Mouse (Mus musculus): ENCODE data around the gene Gm21972. TPM values are rescaled to one million over a fixed set of nuclear protein-coding genes. Genes with fewer than 3 reads are reported as not detected.
A peak's percentile ranks its signal among the peaks of the same experiment; 100 is the strongest.

Gm21972 gene
- polyA plus RNA-seq, 1 experiment from 2014 or later: 0.22 TPM

DNA sequence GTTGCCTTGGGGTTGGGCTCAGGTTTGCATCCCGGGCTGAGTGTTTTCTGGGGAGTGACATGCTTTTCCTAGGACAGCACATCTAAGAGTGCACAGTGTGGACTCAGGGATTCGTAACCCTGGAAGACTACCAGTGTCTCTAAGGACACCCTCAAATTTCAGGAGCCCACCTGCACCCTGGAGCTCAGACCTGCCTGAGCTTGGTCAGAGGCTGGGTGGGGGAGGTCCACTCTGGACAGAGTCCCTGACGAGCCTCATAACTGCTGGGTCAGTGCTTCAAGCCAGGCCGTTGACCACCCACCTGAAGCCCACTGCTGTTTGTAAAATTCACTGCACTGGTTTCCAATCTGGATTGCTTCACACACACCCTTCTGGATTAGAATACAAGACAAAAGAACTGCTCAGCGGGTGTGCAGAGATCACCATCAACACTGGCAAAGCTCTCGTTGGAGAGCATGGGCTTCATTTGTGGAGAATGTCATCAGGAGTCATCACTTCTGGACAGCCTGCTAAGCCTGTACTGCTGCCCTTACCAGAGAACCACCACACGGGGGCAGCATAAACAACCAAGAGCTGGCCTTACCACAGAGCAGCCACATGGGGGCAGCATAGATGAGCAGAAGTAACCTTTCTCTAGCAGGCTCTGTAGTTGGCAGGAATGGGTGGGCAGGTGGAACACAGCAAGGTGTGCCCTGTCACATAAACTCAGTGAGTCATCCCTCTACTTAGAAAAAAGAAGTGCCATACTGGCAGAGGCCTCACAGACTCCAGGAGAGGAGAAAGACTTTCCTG lies 45.2 kb downstream of the Gm21972 start:
- Histone ChIP-seq H3K9me3 (replicated peaks) (no peaks in the 10 kb centered on the region), H3K4me3 (no peak overlapping the region), H3K27ac (replicated peaks) (no peak overlapping the region), H3K36me3 (peaks cover 62% of the 10 kb centered on the region), H3K4me1 (no peaks in the 10 kb centered on the region), H3K27me3 (ENCODE audit: low read depth, poor library complexity, severe bottlenecking) (no peaks in the 10 kb centered on the region)
- DNase-seq (ENCODE audit: low spot score): peak; percentile 79
- WGBS: 51% methylated on average over 7 of the region's 7 CpGs

DNA sequence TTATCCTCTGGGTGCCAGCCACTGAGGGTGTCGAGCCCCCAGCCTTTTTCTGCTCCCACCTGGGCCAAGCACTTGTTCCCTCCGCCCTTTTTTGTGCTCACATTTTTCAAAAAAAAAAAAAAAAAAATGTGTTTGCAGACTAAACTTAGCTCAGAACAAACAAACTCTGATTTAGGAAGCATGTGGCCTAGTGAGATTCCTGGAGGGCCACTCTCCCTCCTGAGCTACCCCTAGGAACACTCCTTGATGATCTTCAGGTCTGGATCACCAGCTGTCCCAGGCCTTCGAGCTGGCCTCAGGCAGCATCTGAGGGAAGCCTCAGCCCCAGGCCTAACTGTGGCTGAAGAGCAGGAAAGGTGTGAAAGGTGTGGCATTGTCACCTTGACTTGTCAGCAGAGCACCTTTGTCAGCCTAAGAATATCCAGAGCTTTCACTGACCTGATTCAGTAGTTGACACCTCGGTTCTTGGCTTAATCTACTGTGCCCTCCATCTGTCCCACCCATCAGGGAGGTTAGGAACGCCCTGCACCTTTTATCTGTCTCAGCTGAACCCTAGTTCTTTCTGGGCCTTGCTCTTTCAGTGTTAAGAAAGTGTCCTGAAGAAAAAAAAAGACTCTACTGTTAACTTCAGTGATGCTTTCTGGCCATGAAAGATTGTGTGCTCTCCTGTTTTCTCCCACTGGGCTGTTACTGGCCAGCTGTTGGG lies 48.7 kb downstream of the Gm21972 start:
- Histone ChIP-seq H3K9me3 (replicated peaks) (no peaks in the 10 kb centered on the region), H3K27ac (replicated peaks) (no peak overlapping the region), H3K36me3 (peaks cover 33% of the 10 kb centered on the region), H3K4me1 (no peaks in the 10 kb centered on the region), H3K4me3 (no peak overlapping the region), H3K27me3 (ENCODE audit: low read depth, poor library complexity, severe bottlenecking) (no peaks in the 10 kb centered on the region)
- no peak for DNase-seq (ENCODE audit: low spot score)
- 84% methylated on average over 5 of the region's 5 CpGs for WGBS

DNA sequence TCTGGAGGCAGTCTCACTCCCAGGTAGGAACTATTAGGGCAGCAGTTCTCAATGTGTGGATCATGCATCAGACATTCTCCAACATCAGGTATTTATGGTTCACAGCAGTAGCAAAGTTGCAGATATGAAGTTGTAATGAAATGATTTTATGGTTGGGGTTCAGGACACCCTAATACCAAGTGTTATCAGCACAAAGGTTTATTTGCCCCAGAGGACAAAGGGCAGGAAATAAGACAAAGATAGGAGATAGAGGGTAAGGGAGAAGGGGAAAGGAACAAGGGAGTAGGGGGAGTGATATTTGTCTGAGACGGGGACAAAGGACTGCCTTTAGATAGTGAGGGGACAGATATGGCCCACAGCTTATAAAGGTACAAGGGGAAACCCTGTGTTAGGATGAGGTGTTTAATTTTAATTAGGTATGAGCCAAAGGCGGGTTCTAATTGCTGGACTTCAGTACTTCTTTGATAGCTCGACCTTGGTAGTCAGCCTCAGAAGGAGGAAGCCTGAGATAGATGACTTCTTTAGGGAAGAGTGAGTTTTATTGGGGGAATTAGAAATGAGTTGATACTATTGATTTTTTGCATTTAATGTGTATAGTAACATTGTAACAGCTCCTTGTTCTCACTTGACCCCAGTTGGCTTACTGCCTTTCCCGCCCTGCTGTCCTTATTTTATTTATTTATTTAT lies 50.3 kb downstream of the Gm21972 start:
- H3K27me3 ChIP-seq (ENCODE audit: low read depth, poor library complexity, severe bottlenecking): no peaks in the 10 kb centered on the region
- H3K9me3 ChIP-seq (replicated peaks): no peaks in the 10 kb centered on the region
- peaks cover 24% of the 10 kb centered on the region for H3K36me3 ChIP-seq
- DNase-seq (ENCODE audit: low spot score): no peak
- no peak overlapping the region for H3K4me3 ChIP-seq
- H3K4me1 ChIP-seq: no peaks in the 10 kb centered on the region
- H3K27ac ChIP-seq (replicated peaks): no peak overlapping the region
- WGBS: 84% methylated on average over 4 of the region's 4 CpGs

DNA sequence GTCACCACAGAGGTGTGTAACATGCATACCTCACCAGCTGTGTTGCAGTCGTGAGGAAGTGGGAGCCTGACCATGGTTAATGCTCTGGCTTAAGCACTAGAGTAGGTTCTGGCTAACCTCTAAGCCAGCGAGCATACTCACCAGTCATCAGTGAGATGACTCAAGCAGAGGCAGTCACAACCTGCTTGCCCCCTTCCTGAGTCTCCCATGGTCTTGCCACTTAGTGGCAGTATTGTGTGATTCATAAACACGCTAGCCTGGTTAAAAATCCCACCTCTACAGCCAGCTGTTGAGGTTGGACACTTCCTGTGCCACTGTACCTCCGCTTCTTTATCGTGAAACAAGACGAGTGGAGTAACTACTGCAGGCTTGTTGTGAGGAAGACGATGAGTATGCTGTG lies 53.3 kb downstream of the Gm21972 start:
- WGBS: 87% methylated on average over 7 of the region's 7 CpGs
- no peaks in the 10 kb centered on the region for H3K4me1 ChIP-seq
- H3K9me3 ChIP-seq (replicated peaks): no peaks in the 10 kb centered on the region
- H3K27me3 ChIP-seq (ENCODE audit: low read depth, poor library complexity, severe bottlenecking): no peaks in the 10 kb centered on the region
- H3K4me3 ChIP-seq: no peak overlapping the region
- H3K27ac ChIP-seq (replicated peaks): no peak overlapping the region
- DNase-seq (ENCODE audit: low spot score): no peak
- H3K36me3 ChIP-seq: peaks cover 40% of the 10 kb centered on the region

DNA sequence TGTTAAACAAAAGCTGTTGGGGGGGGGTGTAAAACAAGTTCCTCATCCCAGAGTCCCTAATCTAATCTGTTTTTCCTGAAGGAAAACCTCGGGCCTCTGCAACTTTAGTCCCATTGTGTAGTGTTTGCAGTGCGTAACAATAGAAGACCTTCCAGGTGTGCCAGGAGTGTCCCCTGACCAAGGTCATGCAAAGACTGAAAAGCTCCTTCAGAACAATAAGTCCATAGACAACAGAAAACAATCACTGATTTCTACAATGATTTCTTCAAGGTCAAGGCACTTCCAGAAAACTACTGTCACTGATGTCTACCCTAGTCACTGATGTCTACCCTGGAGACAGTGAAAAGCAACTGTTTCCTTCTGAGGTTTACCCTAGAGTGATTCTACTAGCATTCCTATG lies 54.4 kb downstream of the Gm21972 start:
- no peak overlapping the region for H3K4me3 ChIP-seq
- DNase-seq (ENCODE audit: low spot score): no peak
- no peaks in the 10 kb centered on the region for H3K9me3 ChIP-seq (replicated peaks)
- H3K27ac ChIP-seq (replicated peaks): no peak overlapping the region
- no peaks in the 10 kb centered on the region for H3K4me1 ChIP-seq
- H3K27me3 ChIP-seq (ENCODE audit: low read depth, poor library complexity, severe bottlenecking): no peaks in the 10 kb centered on the region
- H3K36me3 ChIP-seq: peaks cover 40% of the 10 kb centered on the region
- 75% methylated on average over 2 of the region's 2 CpGs for WGBS

DNA sequence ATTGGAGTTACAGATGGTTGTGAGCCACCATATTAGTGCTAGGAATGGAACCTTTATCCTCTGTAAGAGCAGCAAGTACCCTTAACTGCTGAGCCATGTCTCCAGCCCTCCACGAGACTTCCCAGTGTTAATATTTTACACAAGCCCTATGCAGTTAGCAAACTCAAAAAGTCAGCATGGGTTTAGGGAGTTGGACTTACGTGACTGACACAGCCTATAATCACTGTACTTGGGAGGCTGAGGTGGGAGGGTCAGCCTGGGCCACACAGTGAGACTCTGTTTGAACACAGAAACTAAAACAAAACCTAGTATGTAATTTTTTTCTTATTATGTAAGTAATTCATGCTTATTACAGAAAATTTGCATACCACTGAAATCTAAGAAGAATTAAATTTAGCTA lies 54.8 kb downstream of the Gm21972 start:
- H3K4me3 ChIP-seq: no peak overlapping the region
- H3K27me3 ChIP-seq (ENCODE audit: low read depth, poor library complexity, severe bottlenecking): no peaks in the 10 kb centered on the region
- no peaks in the 10 kb centered on the region for H3K4me1 ChIP-seq
- H3K27ac ChIP-seq (replicated peaks): no peak overlapping the region
- no peaks in the 10 kb centered on the region for H3K9me3 ChIP-seq (replicated peaks)
- DNase-seq (ENCODE audit: low spot score): no peak
- WGBS: 87% methylated on average over 2 of the region's 2 CpGs
- H3K36me3 ChIP-seq: peaks cover 38% of the 10 kb centered on the region

DNA sequence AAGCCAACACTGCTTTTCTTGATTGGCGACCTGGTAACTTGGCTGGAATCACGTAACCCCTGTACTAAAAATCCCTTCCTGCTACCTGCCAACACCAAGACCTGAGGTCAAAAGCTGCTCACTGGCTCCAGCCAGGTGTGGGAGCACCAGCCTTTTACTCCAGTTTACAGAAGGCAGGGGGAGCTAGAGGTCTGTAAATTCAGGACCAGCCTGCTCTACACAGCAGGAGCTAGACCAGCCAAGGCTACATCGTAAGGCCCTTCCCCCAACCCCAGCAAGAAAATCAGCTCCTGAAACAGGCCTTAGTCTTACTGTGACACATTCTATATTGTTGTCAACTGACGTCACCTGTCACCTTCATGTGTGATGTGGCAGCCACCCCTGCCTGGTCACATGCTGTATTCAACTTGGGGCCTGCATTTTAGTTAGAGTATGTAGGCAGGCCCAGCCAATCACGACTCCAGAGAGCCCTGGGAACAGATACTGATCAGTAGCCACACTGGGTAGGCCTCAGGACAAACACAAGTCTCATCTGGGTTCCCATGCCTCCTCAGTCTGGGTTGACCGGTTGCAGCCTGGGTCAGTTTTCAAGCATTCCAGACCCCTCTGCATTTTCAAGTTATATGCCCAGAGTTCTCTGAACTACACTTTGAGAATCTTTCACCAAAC lies 55.7 kb downstream of the Gm21972 start:
- 83% methylated on average over 6 of the region's 6 CpGs for WGBS
- H3K27me3 ChIP-seq (ENCODE audit: low read depth, poor library complexity, severe bottlenecking): no peaks in the 10 kb centered on the region
- no peak overlapping the region for H3K4me3 ChIP-seq
- H3K27ac ChIP-seq (replicated peaks): no peak overlapping the region
- H3K36me3 ChIP-seq: peaks cover 45% of the 10 kb centered on the region
- DNase-seq (ENCODE audit: low spot score): no peak
- no peaks in the 10 kb centered on the region for H3K4me1 ChIP-seq
- H3K9me3 ChIP-seq (replicated peaks): no peaks in the 10 kb centered on the region

DNA sequence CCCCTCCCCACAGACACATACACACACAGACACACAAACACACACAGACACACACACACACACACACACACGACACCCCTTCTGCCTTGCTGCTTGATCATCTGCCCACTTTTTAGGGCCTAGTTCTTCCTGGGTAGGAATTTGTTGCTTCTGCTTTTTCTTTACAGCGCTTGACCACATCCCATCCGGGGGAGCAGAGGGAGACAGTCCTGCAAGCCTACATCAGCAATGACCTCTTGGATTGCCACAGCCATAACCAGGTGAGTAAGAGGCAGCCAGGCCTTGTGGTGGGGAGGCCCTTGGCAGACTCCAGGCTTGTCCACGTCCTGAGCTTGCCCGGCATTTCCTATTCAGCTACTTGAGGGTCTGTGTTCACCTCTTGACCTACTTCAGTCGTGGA lies 57.4 kb downstream of the Gm21972 start:
- 91% methylated on average over 6 of the region's 6 CpGs for WGBS
- no peak overlapping the region for H3K4me3 ChIP-seq
- DNase-seq (ENCODE audit: low spot score): no peak
- no peaks in the 10 kb centered on the region for H3K9me3 ChIP-seq (replicated peaks)
- peaks cover 58% of the 10 kb centered on the region for H3K36me3 ChIP-seq
- no peaks in the 10 kb centered on the region for H3K27me3 ChIP-seq (ENCODE audit: low read depth, poor library complexity, severe bottlenecking)
- H3K27ac ChIP-seq (replicated peaks): no peak overlapping the region
- no peaks in the 10 kb centered on the region for H3K4me1 ChIP-seq

DNA sequence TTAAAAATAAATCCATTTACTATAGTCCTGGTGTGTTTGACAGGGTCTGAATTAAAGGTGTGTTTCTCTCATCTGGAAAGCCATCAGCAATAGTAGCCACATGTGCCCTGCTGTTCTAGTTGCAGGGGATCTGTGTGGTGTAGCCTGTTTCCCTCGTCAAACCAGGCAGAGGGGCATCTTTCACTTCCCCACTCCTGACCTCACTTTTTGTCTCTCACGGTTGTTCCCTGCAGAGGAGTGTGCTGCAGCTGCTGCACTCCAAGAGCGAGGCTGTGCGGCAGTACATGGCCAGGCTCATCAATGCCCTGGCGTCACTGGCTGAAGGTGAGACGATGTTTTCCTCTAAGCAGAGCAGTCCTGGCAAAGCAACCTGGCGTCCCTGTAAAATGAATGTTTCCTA lies 60.6 kb downstream of the Gm21972 start:
- Histone ChIP-seq H3K4me1 (peaks cover 9% of the 10 kb centered on the region), H3K27me3 (ENCODE audit: low read depth, poor library complexity, severe bottlenecking) (no peaks in the 10 kb centered on the region), H3K36me3 (peaks cover 80% of the 10 kb centered on the region), H3K4me3 (no peak overlapping the region), H3K9me3 (replicated peaks) (no peaks in the 10 kb centered on the region), H3K27ac (replicated peaks) (no peak overlapping the region)
- no peak for DNase-seq (ENCODE audit: low spot score)
- WGBS: 86% methylated on average over 7 of the region's 7 CpGs

DNA sequence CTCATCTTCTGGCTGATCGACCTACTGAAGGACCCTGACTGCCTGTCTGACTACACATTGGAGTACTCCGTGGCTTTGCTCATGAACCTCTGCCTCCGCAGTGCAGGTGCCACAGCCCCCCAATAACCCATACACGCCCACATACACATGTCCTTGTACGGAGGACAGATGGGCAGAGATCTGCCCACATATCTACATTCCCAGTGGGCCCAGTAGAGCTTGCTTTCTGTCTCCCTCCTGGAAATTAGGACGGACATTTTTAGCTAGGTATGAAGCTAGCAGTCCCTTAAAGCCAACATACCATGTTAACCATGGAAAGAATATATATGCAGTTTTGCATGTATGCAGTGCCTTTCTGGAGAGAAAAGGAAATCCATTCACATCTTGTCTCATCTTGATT lies 64.8 kb downstream of the Gm21972 start:
- H3K4me3 ChIP-seq: no peak overlapping the region
- H3K27ac ChIP-seq (replicated peaks): no peak overlapping the region
- no peak for DNase-seq (ENCODE audit: low spot score)
- H3K9me3 ChIP-seq (replicated peaks): no peaks in the 10 kb centered on the region
- peaks cover 9% of the 10 kb centered on the region for H3K4me1 ChIP-seq
- WGBS: 83% methylated on average over 6 of the region's 6 CpGs
- no peaks in the 10 kb centered on the region for H3K27me3 ChIP-seq (ENCODE audit: low read depth, poor library complexity, severe bottlenecking)
- H3K36me3 ChIP-seq: peaks cover 92% of the 10 kb centered on the region

DNA sequence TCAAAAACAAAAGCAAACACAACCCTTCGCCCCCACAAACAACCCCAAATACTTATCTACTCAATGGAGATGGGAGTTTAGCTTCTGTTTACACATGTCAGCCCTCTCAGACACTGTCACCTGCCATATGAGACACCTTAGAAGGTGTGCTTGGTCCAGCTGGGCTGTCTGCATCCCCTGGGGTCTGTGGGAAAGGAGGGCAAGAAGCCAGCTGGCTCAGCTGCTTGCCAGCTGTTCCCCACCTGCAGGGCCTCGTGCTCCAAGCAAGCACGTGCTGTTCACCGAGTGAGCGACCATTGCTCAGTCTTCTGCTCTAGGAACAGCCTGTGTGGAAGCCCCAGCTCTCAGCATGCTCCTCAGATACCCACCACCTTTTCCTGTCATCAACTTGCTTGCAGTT lies 65.6 kb downstream of the Gm21972 start:
- Histone ChIP-seq H3K4me1 (peaks cover 9% of the 10 kb centered on the region), H3K9me3 (replicated peaks) (no peaks in the 10 kb centered on the region), H3K27ac (replicated peaks) (no peak overlapping the region), H3K36me3 (peaks cover 94% of the 10 kb centered on the region), H3K27me3 (ENCODE audit: low read depth, poor library complexity, severe bottlenecking) (no peaks in the 10 kb centered on the region), H3K4me3 (no peak overlapping the region)
- no peak for DNase-seq (ENCODE audit: low spot score)
- WGBS: 85% methylated on average over 5 of the region's 5 CpGs

DNA sequence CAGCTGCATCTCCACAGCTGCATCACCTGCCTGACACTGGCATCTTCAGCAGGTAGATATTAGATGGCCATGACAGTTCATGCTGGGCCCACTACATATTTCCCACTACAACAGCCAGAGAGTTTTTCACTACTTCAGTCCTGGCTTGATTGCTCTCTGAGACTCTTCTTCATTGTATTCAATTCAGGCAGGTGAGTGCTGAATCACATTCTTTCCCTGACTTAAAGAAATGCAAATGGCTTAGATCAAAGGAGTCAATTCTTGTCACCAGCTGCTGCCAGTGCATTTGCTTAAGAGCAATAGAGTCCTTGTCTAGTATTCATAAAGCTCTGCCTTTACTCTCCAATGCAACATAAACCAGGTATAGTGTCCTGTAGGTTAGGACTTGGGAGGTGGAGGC lies 67.9 kb downstream of the Gm21972 start:
- H3K36me3 ChIP-seq: peaks cover 91% of the 10 kb centered on the region
- no peak for DNase-seq (ENCODE audit: low spot score)

More for the DNA sequence above, 67.9 kb downstream of the Gm21972 start:
- Histone ChIP-seq H3K27ac (replicated peaks) (no peak overlapping the region), H3K27me3 (ENCODE audit: low read depth, poor library complexity, severe bottlenecking) (no peaks in the 10 kb centered on the region), H3K9me3 (replicated peaks) (no peaks in the 10 kb centered on the region), H3K4me3 (no peak overlapping the region), H3K4me1 (peaks cover 9% of the 10 kb centered on the region)

Measured in midbrain, embryonic 10.5 days (tissue).